Mouse (Mus musculus) midbrain, postnatal 0 days (tissue): ENCODE measurements around the gene Cenpf. TPM values are rescaled to one million over a fixed set of nuclear protein-coding genes. Genes with fewer than 3 reads are reported as not detected.
A peak's percentile ranks its signal among the peaks of the same experiment; 100 is the strongest.

Source experiments
- ATAC-seq: fragments of 200-750 bp; cut with Nextera tagmentation; 2 replicates; pipeline ENCODE4 v1.8.0; 2017; ENCODE audit warnings: moderate number of reproducible peaks, mild to moderate bottlenecking, moderate TSS enrichment, moderate library complexity; ENCODE audit not compliant: low FRiP score
- DNase-seq: peaks from one replicate; pipeline ENCODE4 v3.0.0-alpha.2; 2015; ENCODE audit warnings: low spot score
- H3K27ac ChIP-seq: fragments of 300-500 bp; sonication (generic); 2 replicates; pipeline ENCODE4 v1.5.1; 2014; ENCODE audit warnings: low read depth, mild to moderate bottlenecking, low read length, mixed read lengths
- H3K27me3 ChIP-seq: fragments of 300-500 bp; sonication (generic); 2 replicates; pipeline ENCODE4 v1.6.1; 2014; ENCODE audit warnings: low read length, control low read depth, mixed read lengths; ENCODE audit not compliant: insufficient read depth
- H3K36me3 ChIP-seq: fragments of 300-500 bp; sonication (generic); 2 replicates; pipeline ENCODE4 v1.6.1; 2014; ENCODE audit warnings: low read length, control low read depth, mixed read lengths; ENCODE audit not compliant: insufficient read depth
- H3K4me1 ChIP-seq: fragments of 300-500 bp; sonication (generic); 2 replicates; pipeline ENCODE4 v1.6.1; 2014; ENCODE audit warnings: mild to moderate bottlenecking, control low read depth, antibody characterized with exemption, low read length, mixed read lengths; ENCODE audit not compliant: insufficient read depth
- H3K4me2 ChIP-seq: fragments of 300-500 bp; sonication (generic); 2 replicates; pipeline ENCODE4 v1.6.1; 2014; ENCODE audit warnings: low read depth, mild to moderate bottlenecking, low read length, mixed read lengths; ENCODE audit not compliant: poor library complexity, severe bottlenecking
- H3K4me3 ChIP-seq: fragments of 300-500 bp; sonication (generic); 2 replicates; pipeline ENCODE4 v1.5.1; 2014; ENCODE audit warnings: low read depth, mild to moderate bottlenecking, low read length, moderate library complexity
- H3K9ac ChIP-seq: fragments of 300-500 bp; sonication (generic); replicated peaks from 2 replicates; pipeline ENCODE4 v1.6.1; 2014; ENCODE audit warnings: mild to moderate bottlenecking, low read length, moderate library complexity, mixed read lengths; ENCODE audit not compliant: poor library complexity, severe bottlenecking
- H3K9me3 ChIP-seq: fragments of 300-500 bp; sonication (generic); 2 replicates; pipeline ENCODE4 v1.6.1; 2016; ENCODE audit warnings: low read length, control low read depth
- CTCF ChIP-seq: IDR thresholded peaks from 2 replicates; pipeline ENCODE4 v1.5.1; 2016; ENCODE audit warnings: antibody characterized with exemption, mild to moderate bottlenecking
- WGBS: fragments of 180-500 bp; shearing (Covaris S2); extraction: QIAGEN DNeasy Blood & Tissue Kit; methylation state at CpG from one replicate; pipeline ENCODE4 v1.1.7; 2014; 5-methylcytosine and 5-hydroxymethylcytosine counted together
- polyA plus RNA-seq: library from polyadenylated mRNA; unstranded; fragments of >200 nt; fragmentation: Nextera tagmentation; extraction: Ambion mirVana; gene quantifications from 2 replicates; pipeline ENCODE4 v1.2.1, GENCODE M21; 2015
- total RNA-seq: library from RNA; depleted of rRNA; stranded (reverse); fragments of >200 nt; gene quantifications from 2 replicates; pipeline ENCODE4 v1.2.3, GENCODE M21; 2014

The Cenpf gene
- total and polyA plus RNA-seq, 2 experiments from 2014 or later = 3.0 to 6.8 TPM

- TF ChIP-seq CTCF = no peak
- Histone ChIP-seq H3K9me3 (no peaks in the 10 kb centered on the region), H3K36me3 (no peaks in the 10 kb centered on the region), H3K27me3 (no peaks in the 10 kb centered on the region), H3K9ac (no peak overlapping the region), H3K4me2 (no peak overlapping the region), H3K27ac (no peak overlapping the region), H3K4me3 (no peak overlapping the region), H3K4me1 (no peaks in the 10 kb centered on the region)
- ATAC-seq = no peak
- WGBS = 65% methylated on average over 19 of the region's 19 CpGs
- peak; percentile 22 for DNase-seq
Observed at GRCm38 (mm10) chr1:189715915-189716797, 28.3 kb upstream of the Cenpf start.

GRCm38 (mm10) chr1:189709001-189709400 is 21.1 kb upstream of the Cenpf start:
- Histone ChIP-seq H3K9me3 (no peaks in the 10 kb centered on the region), H3K36me3 (no peaks in the 10 kb centered on the region), H3K4me1 (no peaks in the 10 kb centered on the region), H3K4me2 (no peak overlapping the region), H3K27me3 (no peaks in the 10 kb centered on the region), H3K27ac (no peak overlapping the region), H3K9ac (no peak overlapping the region), H3K4me3 (no peak overlapping the region)
- DNase-seq (no peak), ATAC-seq (no peak)
- 84% methylated on average over 8 of the region's 8 CpGs for WGBS
- TF ChIP-seq CTCF = no peak

- Histone ChIP-seq H3K4me3 (no peak overlapping the region), H3K27me3 (no peaks in the 10 kb centered on the region), H3K4me1 (no peaks in the 10 kb centered on the region), H3K4me2 (no peak overlapping the region), H3K36me3 (no peaks in the 10 kb centered on the region), H3K27ac (no peak overlapping the region), H3K9me3 (no peaks in the 10 kb centered on the region), H3K9ac (no peak overlapping the region)
- WGBS = 20% methylated on average over 5 of the region's 5 CpGs
- DNase-seq (no peak), ATAC-seq (no peak)
- no peak for TF ChIP-seq CTCF
Observed at GRCm38 (mm10) chr1:189707419-189707818, 19.5 kb upstream of the Cenpf start.

- Histone ChIP-seq H3K27ac (no peak overlapping the region), H3K9me3 (no peaks in the 10 kb centered on the region), H3K4me1 (no peaks in the 10 kb centered on the region), H3K36me3 (no peaks in the 10 kb centered on the region), H3K9ac (no peak overlapping the region), H3K4me2 (no peak overlapping the region), H3K4me3 (no peak overlapping the region), H3K27me3 (no peaks in the 10 kb centered on the region)
- no peak for ATAC-seq
- DNase-seq = no peak
- no peak for TF ChIP-seq CTCF
Observed at GRCm38 (mm10) chr1:189707014-189707413, 19.1 kb upstream of the Cenpf start.

- Histone ChIP-seq H3K9ac (no peak overlapping the region), H3K27me3 (no peaks in the 10 kb centered on the region), H3K27ac (no peak overlapping the region), H3K4me2 (no peak overlapping the region), H3K4me1 (no peaks in the 10 kb centered on the region), H3K36me3 (no peaks in the 10 kb centered on the region), H3K9me3 (no peaks in the 10 kb centered on the region), H3K4me3 (no peak overlapping the region)
- WGBS = 87% methylated on average over 12 of the region's 12 CpGs
- TF ChIP-seq CTCF = no peak
- ATAC-seq = no peak
- no peak for DNase-seq
Observed at GRCm38 (mm10) chr1:189706040-189706645, 18.3 kb upstream of the Cenpf start.

- Histone ChIP-seq H3K27ac (no peak overlapping the region), H3K4me2 (no peak overlapping the region), H3K27me3 (no peaks in the 10 kb centered on the region), H3K4me1 (no peaks in the 10 kb centered on the region), H3K9ac (no peak overlapping the region), H3K9me3 (no peaks in the 10 kb centered on the region), H3K36me3 (no peaks in the 10 kb centered on the region), H3K4me3 (no peak overlapping the region)
- no peak for DNase-seq
- no peak for TF ChIP-seq CTCF
- ATAC-seq = no peak
- WGBS = 77% methylated on average over 7 of the region's 7 CpGs
Observed at GRCm38 (mm10) chr1:189703591-189703990, 15.7 kb upstream of the Cenpf start.
